Mouse (Mus musculus) kidney, adult 2 months (tissue): Measurements from ENCODE around the gene Pgf. TPM values are rescaled to one million over a fixed set of nuclear protein-coding genes. Genes with fewer than 3 reads are reported as not detected.

Experiments used
- DNase-seq: peaks from one replicate; pipeline ENCODE4 v3.0.0; 2021
- H3K27ac ChIP-seq: fragments of 200-500 bp; 2 replicates; pipeline ENCODE4 v1.5.1; 2012; ENCODE audit warnings: low read depth, low read length, control low read depth, inconsistent platforms; ENCODE audit not compliant: insufficient read depth
- H3K27me3 ChIP-seq: fragments of 200-500 bp; replicated peaks from 2 replicates; pipeline ENCODE4 v1.6.1; 2012; ENCODE audit warnings: mild to moderate bottlenecking, moderate library complexity, low read length, inconsistent platforms; ENCODE audit not compliant: control insufficient read depth, insufficient read depth
- H3K36me3 ChIP-seq: fragments of 200-500 bp; 2 replicates; pipeline ENCODE4 v1.6.1; 2012; ENCODE audit warnings: mild to moderate bottlenecking, moderate library complexity, low read length, inconsistent platforms; ENCODE audit not compliant: control insufficient read depth, insufficient read depth
- H3K4me1 ChIP-seq: fragments of 200-500 bp; 2 replicates; pipeline ENCODE4 v1.6.1; 2011; ENCODE audit warnings: low read length; ENCODE audit not compliant: control insufficient read depth, insufficient read depth
- H3K4me3 ChIP-seq: fragments of 200-500 bp; 2 replicates; pipeline ENCODE4 v1.5.1; 2011; ENCODE audit warnings: mild to moderate bottlenecking, low read depth, low read length, control low read depth; ENCODE audit not compliant: insufficient read depth
- CTCF ChIP-seq: fragments of 200-500 bp; conservative IDR thresholded peaks from 2 replicates; pipeline ENCODE4 v1.5.1; 2011; ENCODE audit warnings: low read depth, mild to moderate bottlenecking, control low read depth, low read length, moderate library complexity, mixed read lengths; ENCODE audit not compliant: insufficient read depth, insufficient read length
- POLR2A ChIP-seq: fragments of 200-500 bp; IDR thresholded peaks from one replicate; pipeline ENCODE4 v1.6.1; 2011; ENCODE audit warnings: low read depth, low read length, control low read depth
- WGBS: fragments of 180-500 bp; shearing (Covaris S2); methylation state at CpG from one replicate; pipeline ENCODE4 v1.1.7; 2018; 5-methylcytosine and 5-hydroxymethylcytosine counted together
- polyA plus RNA-seq: library from polyadenylated mRNA; depleted of rRNA; stranded (reverse); fragments of >200 nt; gene quantifications from 2 replicates; pipeline ENCODE4 v1.2.3, GENCODE M21; 2012

Pgf gene
- polyA plus RNA-seq, 1 experiment = 1.2 TPM

GRCm38 (mm10) chr12:85197936-85198335 is 20.3 kb upstream of the Pgf start:
- H3K27me3 ChIP-seq = no peaks in the 10 kb centered on the region
- no peak for DNase-seq
- no peaks in the 10 kb centered on the region for H3K36me3 ChIP-seq
- H3K4me3 ChIP-seq = no peak overlapping the region
- no peak for TF ChIP-seq POLR2A
- no peak for TF ChIP-seq CTCF
- peaks cover 4% of the 10 kb centered on the region for H3K4me1 ChIP-seq
- H3K27ac ChIP-seq = no peak overlapping the region
- WGBS = 54% methylated on average over 8 of the region's 8 CpGs

GRCm38 (mm10) chr12:85197371-85197770 is 19.8 kb upstream of the Pgf start:
- H3K27me3 ChIP-seq = no peaks in the 10 kb centered on the region
- H3K27ac ChIP-seq = no peak overlapping the region
- TF ChIP-seq CTCF (no peak), POLR2A (no peak)
- no peaks in the 10 kb centered on the region for H3K36me3 ChIP-seq
- peaks cover 4% of the 10 kb centered on the region for H3K4me1 ChIP-seq
- WGBS = 83% methylated on average over 7 of the region's 7 CpGs
- H3K4me3 ChIP-seq = no peak overlapping the region
- no peak for DNase-seq

DNA sequence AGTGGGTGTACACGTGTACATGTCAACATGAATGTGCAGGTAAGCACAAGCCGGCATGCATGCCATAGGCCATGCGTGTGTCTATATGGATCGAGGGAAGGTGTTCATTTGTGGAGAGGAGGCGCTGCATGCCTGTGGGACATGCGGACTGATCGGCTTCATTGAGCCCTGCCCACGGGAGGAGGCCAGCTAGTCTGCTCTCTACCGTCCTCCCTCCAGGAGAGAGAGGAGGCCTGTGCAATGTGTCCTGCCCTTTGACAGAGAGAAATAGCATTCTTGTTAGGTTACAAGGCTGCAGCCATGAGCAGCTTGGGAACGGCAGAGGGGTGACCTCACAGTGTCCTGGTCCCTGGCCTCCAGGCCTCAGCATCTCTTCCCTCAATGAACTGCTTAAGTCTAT is 18.6 kb upstream of the Pgf start:
- no peak overlapping the region for H3K27ac ChIP-seq
- no peaks in the 10 kb centered on the region for H3K27me3 ChIP-seq
- peaks cover 4% of the 10 kb centered on the region for H3K4me1 ChIP-seq
- H3K4me3 ChIP-seq = no peak overlapping the region
- DNase-seq = no peak
- H3K36me3 ChIP-seq = no peaks in the 10 kb centered on the region
- TF ChIP-seq POLR2A (no peak), CTCF (no peak)
- whole genome bisulfite sequencing = 87% methylated on average over 10 of the region's 10 CpGs

DNA sequence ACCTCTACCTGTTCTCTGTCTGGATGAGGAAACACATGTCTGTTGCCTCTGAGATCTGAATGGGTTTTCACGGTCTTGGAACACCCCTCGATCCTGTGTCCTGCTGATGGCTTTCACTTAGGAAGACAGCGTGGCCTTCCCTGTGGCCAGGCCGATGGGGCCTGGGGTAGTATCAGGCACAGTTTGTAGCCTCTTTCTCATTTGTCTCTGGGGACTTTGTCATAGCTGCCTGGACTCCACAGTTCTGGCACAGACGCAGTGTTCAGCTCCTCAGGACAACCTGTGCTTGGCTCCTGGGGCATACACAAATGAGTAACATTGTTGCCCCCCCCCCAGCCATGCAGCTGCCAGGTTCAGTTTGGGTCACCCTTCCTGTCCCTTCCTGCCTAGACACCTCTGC is 17.5 kb upstream of the Pgf start:
- Histone ChIP-seq H3K36me3 (no peaks in the 10 kb centered on the region), H3K27ac (no peak overlapping the region), H3K4me3 (no peak overlapping the region), H3K4me1 (peaks cover 4% of the 10 kb centered on the region), H3K27me3 (no peaks in the 10 kb centered on the region)
- no peak for DNase-seq
- WGBS = 51% methylated on average over 5 of the region's 5 CpGs
- TF ChIP-seq CTCF = no peak
- TF ChIP-seq POLR2A = no peak

GRCm38 (mm10) chr12:85194623-85195018 is 17.0 kb upstream of the Pgf start:
- no peaks in the 10 kb centered on the region for H3K36me3 ChIP-seq
- peak; percentile 81 for DNase-seq
- peaks cover 4% of the 10 kb centered on the region for H3K4me1 ChIP-seq
- no peak overlapping the region for H3K4me3 ChIP-seq
- TF ChIP-seq CTCF (no peak), POLR2A (no peak)
- H3K27me3 ChIP-seq = no peaks in the 10 kb centered on the region
- 19% methylated on average over 4 of the region's 4 CpGs for WGBS
- no peak overlapping the region for H3K27ac ChIP-seq

GRCm38 (mm10) chr12:85193923-85194622 is 16.5 kb upstream of the Pgf start:
- TF ChIP-seq POLR2A (no peak), CTCF (no peak)
- no peaks in the 10 kb centered on the region for H3K27me3 ChIP-seq
- peaks cover 4% of the 10 kb centered on the region for H3K4me1 ChIP-seq
- H3K27ac ChIP-seq = no peak overlapping the region
- WGBS = 93% methylated on average over 11 of the region's 11 CpGs
- H3K4me3 ChIP-seq = no peak overlapping the region
- DNase-seq = no peak
- no peaks in the 10 kb centered on the region for H3K36me3 ChIP-seq

- H3K27me3 ChIP-seq = no peaks in the 10 kb centered on the region
- TF ChIP-seq CTCF (no peak), POLR2A (no peak)
- no peak overlapping the region for H3K4me3 ChIP-seq
- 85% methylated on average over 10 of the region's 10 CpGs for WGBS
- H3K27ac ChIP-seq = no peak overlapping the region
- peaks cover 4% of the 10 kb centered on the region for H3K4me1 ChIP-seq
- H3K36me3 ChIP-seq = no peaks in the 10 kb centered on the region
- no peak for DNase-seq
Measured at GRCm38 (mm10) chr12:85193146-85193545, 15.6 kb upstream of the Pgf start.
